Mouse (Mus musculus) testis, adult 2 months (tissue): ENCODE results near the gene Stat3.

Experiments
- CTCF ChIP-seq: fragments of 200-500 bp; IDR thresholded peaks from 2 replicates; pipeline ENCODE4 v1.5.1; 2012; ENCODE audit warnings: low read depth, mild to moderate bottlenecking, inconsistent platforms, low read length, moderate library complexity; ENCODE audit not compliant: control insufficient read depth, insufficient read depth, insufficient replicate concordance
- POLR2A ChIP-seq: fragments of 200-500 bp; IDR thresholded peaks from 2 replicates; pipeline ENCODE4 v1.6.1; 2012; ENCODE audit warnings: low read depth, mild to moderate bottlenecking, inconsistent platforms, low read length, moderate library complexity; ENCODE audit not compliant: control insufficient read depth

GRCm38 (mm10) chr11:100838894-100839293 is 100.4 kb downstream of the Stat3 start:
- TF ChIP-seq POLR2A (no peak), CTCF (no peak)
